Mouse (Mus musculus) embryonic facial prominence, embryonic 13.5 days (tissue): ENCODE results near the gene Lmbr1l. TPM values are rescaled to one million over a fixed set of nuclear protein-coding genes. Genes with fewer than 3 reads are reported as not detected.

ENCODE experiments used
- ATAC-seq: fragments of 200-750 bp; cut with Nextera tagmentation; 2 replicates; pipeline ENCODE4 v1.8.0; 2017; ENCODE audit warnings: low read depth; ENCODE audit not compliant: insufficient number of reproducible peaks, insufficient read depth, low FRiP score, low TSS enrichment
- H3K27ac ChIP-seq: fragments of 300-500 bp; sonication (generic); 2 replicates; pipeline ENCODE4 v1.5.1; 2015; ENCODE audit warnings: moderate library complexity, mild to moderate bottlenecking, inconsistent platforms
- H3K27me3 ChIP-seq: fragments of 300-500 bp; sonication (generic); 2 replicates; pipeline ENCODE4 v1.6.1; 2015; ENCODE audit warnings: mild to moderate bottlenecking, inconsistent platforms
- H3K36me3 ChIP-seq: fragments of 300-500 bp; sonication (generic); 2 replicates; pipeline ENCODE4 v1.6.1; 2015; ENCODE audit warnings: mild to moderate bottlenecking, inconsistent platforms
- H3K4me1 ChIP-seq: fragments of 300-500 bp; sonication (generic); 2 replicates; pipeline ENCODE4 v1.6.1; 2015; ENCODE audit warnings: inconsistent platforms
- H3K4me2 ChIP-seq: fragments of 300-500 bp; sonication (generic); 2 replicates; pipeline ENCODE4 v1.6.1; 2015; ENCODE audit warnings: moderate library complexity, mild to moderate bottlenecking, inconsistent platforms
- H3K4me3 ChIP-seq: fragments of 300-500 bp; sonication (generic); 2 replicates; pipeline ENCODE4 v1.5.1; 2015; ENCODE audit warnings: mild to moderate bottlenecking, inconsistent platforms
- H3K9ac ChIP-seq: fragments of 300-500 bp; sonication (generic); 2 replicates; pipeline ENCODE4 v1.6.1; 2015; ENCODE audit warnings: mild to moderate bottlenecking, inconsistent platforms
- H3K9me3 ChIP-seq: fragments of 300-500 bp; sonication (generic); 2 replicates; pipeline ENCODE4 v1.6.1; 2016; ENCODE audit warnings: inconsistent platforms
- WGBS: fragments of 180-500 bp; shearing (Covaris S2); methylation state at CpG from one replicate; pipeline ENCODE4 v1.1.7; 2015; ENCODE audit warnings: mixed read lengths; 5-methylcytosine and 5-hydroxymethylcytosine counted together
- polyA plus RNA-seq: library from polyadenylated mRNA; unstranded; fragments of >200 nt; fragmentation: Nextera tagmentation; extraction: Ambion mirVana; gene quantifications from 2 replicates; pipeline ENCODE4 v1.2.1, GENCODE M21; 2015

The Lmbr1l gene
- polyA plus RNA-seq, 1 experiment from 2014 or later: 27.8 TPM

DNA sequence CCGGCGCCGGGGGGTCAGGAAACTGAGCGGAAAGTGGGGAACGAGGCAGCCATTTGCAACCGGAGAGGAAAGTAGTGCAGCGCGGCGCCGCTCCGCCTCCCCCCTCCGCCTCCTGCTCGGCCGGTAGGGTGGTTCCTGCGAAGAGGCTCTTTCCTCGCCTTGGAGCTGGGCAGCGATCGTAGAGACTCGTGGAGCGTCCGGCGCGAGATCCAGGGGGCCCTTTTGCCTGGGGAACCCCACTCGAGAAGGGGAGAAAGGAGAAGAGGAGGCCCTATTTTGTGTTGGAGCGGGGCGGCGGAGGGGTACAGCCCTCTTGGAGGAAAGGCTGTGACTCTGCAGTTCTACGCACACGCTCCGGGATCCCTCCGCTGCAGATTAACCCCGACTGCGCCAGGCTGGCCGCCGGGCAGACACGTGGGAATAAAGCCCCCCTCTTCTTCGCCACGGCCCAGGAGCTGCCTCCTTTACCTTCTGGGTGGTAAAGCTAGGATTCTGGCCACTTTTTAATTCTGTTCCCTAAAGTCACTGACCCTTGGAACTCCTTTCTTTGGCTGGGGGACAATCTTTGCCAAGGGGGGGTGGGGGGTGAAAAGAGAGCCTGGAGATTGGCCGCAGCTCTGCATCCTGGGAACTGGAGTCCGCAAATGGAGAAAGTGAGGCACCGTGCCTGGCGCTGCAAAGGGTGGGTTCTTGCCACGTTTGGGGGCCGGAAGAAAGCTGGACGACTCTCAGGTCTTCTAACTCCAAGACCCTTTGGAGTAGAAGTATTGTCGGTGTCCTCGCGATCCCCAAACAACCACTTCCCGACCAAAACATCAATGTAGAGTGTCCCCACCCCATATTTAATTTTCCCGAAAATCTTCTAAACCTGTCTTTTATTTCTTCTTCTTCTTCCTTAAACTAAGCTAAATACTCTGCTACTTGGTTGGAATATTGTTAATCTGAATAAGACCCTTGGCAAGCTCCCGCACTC, 45.8 kb downstream of the Lmbr1l start:
- ATAC-seq: peak; percentile 69
- H3K27ac ChIP-seq: peak overlapping the region; percentile 99
- H3K9ac ChIP-seq: peak overlapping the region; percentile 100
- H3K36me3 ChIP-seq: no peaks in the 10 kb centered on the region
- H3K4me1 ChIP-seq: peaks cover 37% of the 10 kb centered on the region
- peak overlapping the region; percentile 99 for H3K4me3 ChIP-seq
- no peaks in the 10 kb centered on the region for H3K9me3 ChIP-seq
- H3K27me3 ChIP-seq: no peaks in the 10 kb centered on the region
- WGBS: under 1% methylated on average over 51 of the region's 51 CpGs
- peak overlapping the region; percentile 97 for H3K4me2 ChIP-seq

DNA sequence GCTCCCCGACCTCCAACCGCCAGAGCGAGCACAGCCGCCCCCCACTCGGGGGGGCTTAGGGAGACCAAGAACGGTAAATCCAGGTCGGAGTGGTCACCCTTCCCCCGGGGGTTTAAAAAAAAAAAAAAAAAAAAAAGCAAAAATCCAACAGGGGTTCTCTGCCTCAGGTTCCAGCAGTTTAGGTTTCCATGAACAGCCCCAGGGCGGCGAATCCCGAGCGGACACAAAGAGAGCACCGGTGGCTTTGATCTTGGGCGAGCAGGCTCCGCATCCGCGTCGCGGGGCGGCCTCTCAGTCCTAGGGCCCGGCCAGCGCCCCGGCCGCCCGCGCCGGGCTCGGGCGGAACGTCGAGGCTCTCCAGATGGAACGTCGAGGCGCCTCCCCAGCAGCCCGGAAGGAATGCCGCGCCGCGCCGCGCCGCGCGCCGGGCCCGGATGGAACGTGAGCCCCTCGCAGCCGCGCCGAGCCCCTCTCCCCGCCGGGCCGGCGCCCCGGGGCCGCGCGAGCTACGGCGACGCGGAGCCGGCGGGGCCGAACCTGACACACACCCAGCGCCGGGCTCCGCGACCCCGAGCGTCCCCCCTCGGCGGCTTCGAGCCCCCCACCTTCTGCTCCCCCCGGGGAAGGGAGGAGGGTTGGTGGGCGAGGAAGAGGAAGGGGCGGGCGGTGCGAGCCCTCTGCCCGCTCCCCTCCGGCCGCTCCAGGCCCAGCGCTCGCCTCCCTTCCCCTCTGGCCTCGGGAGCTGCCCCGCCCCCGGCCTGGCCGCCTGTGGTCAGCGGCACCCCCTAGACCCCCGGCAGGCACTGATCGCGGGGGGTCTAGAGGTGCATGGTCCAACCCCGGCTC, 46.7 kb downstream of the Lmbr1l start, which contains the start of gene Kmt2d:
Kmt2d (minus strand) TSS at position 135 of the 846 bp plus-strand sequence.
- Histone ChIP-seq H3K4me2 (peak within 1 kb of the TSS; percentile 97), H3K4me3 (peak within 1 kb of the TSS; percentile 99), H3K27me3 (no peaks in the 10 kb centered on the region), H3K27ac (peak within 1 kb of the TSS; percentile 99), H3K36me3 (peaks cover 5% of the 10 kb centered on the region), H3K9ac (peak within 1 kb of the TSS; percentile 100), H3K9me3 (no peaks in the 10 kb centered on the region), H3K4me1 (peaks cover 41% of the 10 kb centered on the region)
- 0% methylated on average over 64 of the region's 94 CpGs for WGBS
- ATAC-seq: peak; percentile 57

DNA sequence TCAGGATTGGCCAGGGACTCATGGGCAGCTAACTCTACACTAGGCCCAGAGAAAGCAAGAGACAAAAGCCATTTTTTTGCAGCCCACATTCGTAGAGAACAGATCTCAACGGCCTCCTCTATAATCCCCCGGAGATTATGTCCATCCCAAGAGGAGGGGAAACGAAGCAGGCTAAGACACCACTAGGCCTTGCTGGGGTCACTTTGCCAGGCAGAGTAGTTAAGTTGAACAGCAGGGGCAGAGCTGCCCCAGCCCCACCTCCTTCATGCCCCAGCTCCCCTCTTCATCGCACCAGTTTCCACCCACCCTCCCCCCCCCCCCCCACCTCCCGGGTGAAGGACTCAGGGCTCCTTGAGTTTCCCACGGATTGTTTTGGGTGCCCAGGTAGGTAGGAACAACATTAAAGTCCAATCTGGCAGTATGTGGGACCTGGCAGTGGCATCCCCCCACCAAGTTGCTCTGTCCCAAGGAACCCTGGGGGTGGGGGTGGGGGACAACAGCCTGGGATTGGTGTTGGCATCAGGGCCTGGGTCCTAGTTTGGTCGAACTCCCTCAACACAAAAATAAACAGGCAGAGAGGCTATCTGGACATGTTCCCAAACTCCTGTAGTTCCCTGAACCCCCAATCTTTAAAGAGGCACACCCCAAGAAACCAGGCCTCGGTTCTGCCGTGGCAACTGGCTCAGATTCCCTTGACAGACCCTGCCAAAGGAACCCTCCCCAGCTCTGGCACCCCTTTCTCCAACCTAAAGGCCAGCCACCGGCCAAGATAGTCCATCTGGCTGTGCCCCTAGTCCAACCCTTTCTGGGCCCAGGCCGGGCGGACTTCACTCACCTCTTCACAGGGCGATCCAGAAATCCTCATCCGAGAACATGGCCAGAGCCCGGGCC, 47.6 kb downstream of the Lmbr1l start:
- under 1% methylated on average over 16 of the region's 16 CpGs for WGBS
- H3K4me2 ChIP-seq: peak overlapping the region; percentile 97
- peak overlapping the region; percentile 99 for H3K27ac ChIP-seq
- H3K27me3 ChIP-seq: no peaks in the 10 kb centered on the region
- peaks cover 41% of the 10 kb centered on the region for H3K4me1 ChIP-seq
- H3K4me3 ChIP-seq: peak overlapping the region; percentile 99
- peaks cover 14% of the 10 kb centered on the region for H3K36me3 ChIP-seq
- H3K9me3 ChIP-seq: no peaks in the 10 kb centered on the region
- no peak for ATAC-seq
- H3K9ac ChIP-seq: peak overlapping the region; percentile 100

DNA sequence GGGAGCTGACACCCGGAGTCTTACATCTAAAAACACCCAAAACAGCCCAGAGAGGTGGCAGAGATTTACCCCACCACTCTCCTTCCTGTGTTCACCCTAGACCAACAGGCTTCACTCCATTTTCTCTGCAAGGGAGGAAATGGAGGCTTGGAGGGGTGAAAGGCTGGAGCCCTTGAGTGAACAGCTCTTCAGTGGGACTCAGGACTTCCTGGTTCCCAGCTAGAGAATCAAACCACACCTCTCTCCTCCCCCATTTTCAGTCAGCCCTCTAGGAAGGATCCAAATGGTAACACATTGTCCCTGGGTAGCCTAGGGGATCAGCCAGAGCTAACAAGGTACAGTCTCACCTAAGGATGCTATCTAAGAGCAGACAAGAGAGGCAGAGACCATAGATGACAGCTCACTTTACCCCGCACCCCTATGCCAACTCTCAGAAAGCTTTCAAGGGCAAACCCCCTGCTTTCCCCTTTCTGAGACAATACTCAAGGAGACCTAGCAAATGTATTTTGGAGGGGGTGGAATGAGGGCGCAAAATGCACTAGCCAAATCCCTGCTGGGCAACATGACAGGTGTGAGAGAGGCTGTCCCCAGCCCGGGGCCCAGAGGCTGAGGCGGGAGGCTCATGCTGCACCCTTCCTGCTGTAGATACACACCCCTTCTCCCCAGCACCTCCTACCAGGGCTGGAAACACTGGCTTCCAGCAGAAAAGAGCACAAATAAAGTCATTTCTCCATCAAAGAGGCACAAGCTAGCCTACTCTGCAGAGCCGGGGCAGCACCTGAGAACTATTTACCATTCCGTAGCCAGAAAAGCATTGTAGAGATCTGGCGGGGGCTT, 48.5 kb downstream of the Lmbr1l start:
- Histone ChIP-seq H3K4me1 (peaks cover 41% of the 10 kb centered on the region), H3K36me3 (peaks cover 22% of the 10 kb centered on the region), H3K4me2 (peak overlapping the region; percentile 97), H3K27me3 (no peaks in the 10 kb centered on the region), H3K9me3 (no peaks in the 10 kb centered on the region), H3K27ac (peak overlapping the region; percentile 3; the same call in 1 of the 2 replicates), H3K4me3 (peak overlapping the region; percentile 99), H3K9ac (peak overlapping the region; percentile 100)
- WGBS: 8% methylated on average over 8 of the region's 8 CpGs
- ATAC-seq: no peak

DNA sequence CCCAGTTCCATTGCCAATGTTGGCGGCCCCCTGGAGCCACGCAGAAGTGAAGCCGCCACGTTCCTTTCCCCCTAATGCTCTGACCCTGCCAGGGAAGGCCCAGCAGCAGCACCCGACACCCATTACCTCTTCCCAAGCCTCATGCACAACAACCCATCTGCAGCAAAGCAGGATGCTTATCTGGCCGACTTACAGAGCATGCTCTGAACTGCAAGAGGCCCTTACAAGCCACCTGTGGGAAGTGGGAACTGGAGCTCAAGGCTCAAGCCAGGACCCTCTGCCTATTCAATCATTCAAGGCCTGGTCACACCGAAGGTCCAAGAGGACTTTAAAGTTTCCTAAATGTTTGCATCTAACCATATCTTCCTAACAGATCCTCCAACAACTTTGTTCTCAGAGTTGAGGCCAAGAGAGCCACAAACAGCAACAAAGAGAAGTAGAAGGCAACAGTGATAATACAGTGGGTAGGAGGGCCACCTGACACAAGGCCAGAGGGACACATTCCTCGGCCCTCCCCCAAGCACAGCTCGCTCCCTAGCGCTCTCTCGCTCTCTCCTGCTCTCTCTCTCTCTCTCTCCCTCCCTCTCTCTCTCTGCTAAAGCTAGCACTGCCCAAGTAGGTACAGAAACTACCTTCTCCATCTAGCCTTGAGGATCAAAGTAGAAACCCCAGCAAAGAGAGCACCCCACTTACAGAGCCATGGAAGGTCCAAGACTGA, 49.5 kb downstream of the Lmbr1l start:
- H3K9ac ChIP-seq: peak overlapping the region; percentile 100
- H3K4me2 ChIP-seq: peak overlapping the region; percentile 97
- peaks cover 33% of the 10 kb centered on the region for H3K36me3 ChIP-seq
- 33% methylated on average over 11 of the region's 11 CpGs for WGBS
- peak overlapping the region; percentile 65 for H3K27ac ChIP-seq
- H3K4me1 ChIP-seq: peaks cover 41% of the 10 kb centered on the region
- H3K4me3 ChIP-seq: peak overlapping the region; percentile 99
- no peak for ATAC-seq
- H3K9me3 ChIP-seq: no peaks in the 10 kb centered on the region
- H3K27me3 ChIP-seq: no peaks in the 10 kb centered on the region

DNA sequence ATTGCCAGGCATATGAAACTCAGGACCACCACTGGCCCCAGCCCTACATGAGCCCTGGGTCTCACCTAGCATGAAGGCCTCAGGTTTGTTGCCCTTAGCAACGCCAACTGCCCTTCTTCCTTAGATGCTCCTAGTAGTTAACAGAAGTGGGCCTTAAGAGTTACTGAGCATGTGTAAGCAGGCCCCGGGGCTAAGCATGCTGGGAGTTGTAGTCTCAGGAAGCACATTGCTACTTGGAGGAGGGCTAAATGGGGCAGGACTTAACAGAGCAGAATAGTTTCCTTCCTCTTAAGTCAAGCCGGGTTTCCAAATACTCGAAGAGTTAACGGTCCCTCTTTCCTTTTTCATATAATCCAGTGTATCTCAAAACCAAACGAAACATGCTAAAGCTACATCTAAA, 50.7 kb downstream of the Lmbr1l start:
- Histone ChIP-seq H3K36me3 (peaks cover 45% of the 10 kb centered on the region), H3K9me3 (no peaks in the 10 kb centered on the region), H3K27ac (peak overlapping the region; percentile 65; the same call in 1 of the 2 replicates), H3K4me2 (peak overlapping the region; percentile 97), H3K27me3 (no peaks in the 10 kb centered on the region), H3K4me3 (peak overlapping the region; percentile 99; the same call in 1 of the 2 replicates), H3K9ac (peak overlapping the region; percentile 100), H3K4me1 (peaks cover 33% of the 10 kb centered on the region)
- 50% methylated on average over 6 of the region's 6 CpGs for WGBS
- no peak for ATAC-seq

DNA sequence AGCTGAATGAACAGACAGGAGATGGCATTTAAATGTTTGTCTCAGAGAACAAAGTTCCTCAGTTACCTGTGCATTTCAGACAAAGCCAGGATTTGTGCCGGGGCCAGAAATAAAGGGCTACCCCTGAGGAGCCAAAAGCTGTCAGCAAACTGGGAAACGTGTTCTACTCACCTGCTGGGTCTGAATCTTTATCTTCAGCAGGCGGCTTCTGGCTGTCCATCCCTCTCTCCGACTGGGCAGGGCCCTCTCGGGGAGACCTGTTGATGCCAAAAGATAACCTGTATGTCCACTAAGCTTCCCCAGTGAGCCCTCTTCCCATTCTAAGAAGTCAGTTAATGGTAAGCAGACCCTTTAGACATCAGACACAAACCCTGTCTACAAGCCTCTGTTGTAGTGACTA, 51.5 kb downstream of the Lmbr1l start:
- Histone ChIP-seq H3K4me2 (no peak overlapping the region), H3K4me1 (peaks cover 33% of the 10 kb centered on the region), H3K27ac (no peak overlapping the region), H3K9me3 (no peaks in the 10 kb centered on the region), H3K36me3 (peaks cover 53% of the 10 kb centered on the region), H3K9ac (no peak overlapping the region), H3K4me3 (no peak overlapping the region), H3K27me3 (no peaks in the 10 kb centered on the region)
- 89% methylated on average over 5 of the region's 5 CpGs for WGBS
- ATAC-seq: no peak

DNA sequence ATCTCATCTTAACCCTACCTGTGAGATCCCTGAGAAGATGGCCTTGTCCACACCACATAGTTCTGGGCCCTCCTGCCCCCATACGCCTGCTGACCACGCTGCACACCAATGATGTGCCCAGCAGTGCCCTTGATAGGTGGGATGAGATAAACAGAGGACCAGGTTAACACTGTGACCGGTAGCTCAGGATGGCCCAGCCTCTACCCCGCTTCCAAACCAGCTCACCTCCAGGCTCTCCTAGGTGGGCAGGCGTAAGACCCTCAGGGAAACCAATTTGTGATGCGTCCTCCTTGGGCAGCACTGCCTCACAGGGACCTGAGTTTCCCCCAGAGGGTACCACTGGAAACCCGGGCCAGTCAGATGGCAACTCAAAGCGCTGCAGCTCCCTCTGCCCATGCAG, 52.3 kb downstream of the Lmbr1l start:
- 95% methylated on average over 8 of the region's 8 CpGs for WGBS
- Histone ChIP-seq H3K4me2 (no peak overlapping the region), H3K27ac (no peak overlapping the region), H3K9me3 (no peaks in the 10 kb centered on the region), H3K4me1 (peaks cover 33% of the 10 kb centered on the region), H3K9ac (peak overlapping the region; percentile 32; the same call in 1 of the 2 replicates), H3K27me3 (no peaks in the 10 kb centered on the region), H3K4me3 (no peak overlapping the region), H3K36me3 (peaks cover 60% of the 10 kb centered on the region)
- ATAC-seq: no peak

DNA sequence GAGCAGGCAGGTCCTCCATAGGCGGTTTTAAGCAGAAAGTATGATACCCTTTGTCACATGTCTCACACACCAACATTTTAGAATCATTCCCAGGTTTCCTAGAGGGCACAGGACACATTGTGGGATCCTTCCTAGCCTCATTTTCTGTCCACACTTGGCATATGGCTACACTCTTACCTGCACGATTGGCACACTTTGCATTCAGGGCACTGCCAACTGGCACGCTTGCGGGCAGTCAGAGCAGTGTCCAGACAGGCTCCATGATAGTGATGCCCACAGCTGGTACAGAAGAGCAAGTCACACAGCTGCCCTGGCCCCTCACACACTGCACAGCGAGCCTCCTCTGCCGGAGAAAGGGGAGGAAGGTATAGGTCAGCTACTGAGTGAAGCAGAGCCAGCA, 53.1 kb downstream of the Lmbr1l start:
- Histone ChIP-seq H3K27me3 (no peaks in the 10 kb centered on the region), H3K4me3 (no peak overlapping the region), H3K9me3 (no peaks in the 10 kb centered on the region), H3K9ac (no peak overlapping the region), H3K4me1 (peaks cover 32% of the 10 kb centered on the region), H3K4me2 (no peak overlapping the region), H3K27ac (no peak overlapping the region), H3K36me3 (peaks cover 68% of the 10 kb centered on the region)
- 90% methylated on average over 6 of the region's 6 CpGs for WGBS
- no peak for ATAC-seq
